Mouse (Mus musculus): ENCODE results near the gene Olfr181. TPM values are rescaled to one million over a fixed set of nuclear protein-coding genes. Genes with fewer than 3 reads are reported as not detected.

Gene Olfr181
- not detected in 2 replicates for polyA plus RNA-seq (2015; fragmentation: Nextera tagmentation; extraction: Ambion mirVana)

- no peak within 1 kb of the TSS for H3K4me2 ChIP-seq
- WGBS = 76% methylated on average over 1 of the region's 1 CpGs
- no peaks in the 10 kb centered on the region for H3K9me3 ChIP-seq
- no peak within 1 kb of the TSS for H3K4me3 ChIP-seq
- no peaks in the 10 kb centered on the region for H3K4me1 ChIP-seq (replicated peaks)
- H3K27ac ChIP-seq (replicated peaks) = no peak within 1 kb of the TSS
- ATAC-seq (ENCODE audit: low read depth) = no peak
- no peaks in the 10 kb centered on the region for H3K27me3 ChIP-seq
- H3K36me3 ChIP-seq = no peaks in the 10 kb centered on the region
- no peak within 1 kb of the TSS for H3K9ac ChIP-seq
Measured at GRCm38 (mm10) chr16:58928655-58929054, at the start of gene Olfr181. Gene Olfr181, minus strand, starts transcription at chr16:58928755.

GRCm38 (mm10) chr16:58929292-58929691 lies 737 bp upstream of the Olfr181 start, which contains the start of gene Olfr180:
Gene Olfr180, minus strand, starts transcription at chr16:58929392.
- Histone ChIP-seq H3K4me2 (no peak within 1 kb of the TSS), H3K9me3 (no peaks in the 10 kb centered on the region), H3K27ac (replicated peaks) (no peak within 1 kb of the TSS), H3K4me1 (replicated peaks) (no peaks in the 10 kb centered on the region), H3K4me3 (no peak within 1 kb of the TSS), H3K9ac (no peak within 1 kb of the TSS), H3K36me3 (no peaks in the 10 kb centered on the region), H3K27me3 (no peaks in the 10 kb centered on the region)
- 84% methylated on average over 4 of the region's 4 CpGs for WGBS
- no peak for ATAC-seq (ENCODE audit: low read depth)

GRCm38 (mm10) chr16:58891963-58892362 lies 36.6 kb downstream of the Olfr181 start, which contains the start of gene Olfr178:
Gene Olfr178, minus strand, starts transcription at chr16:58892063.
- Histone ChIP-seq H3K4me1 (replicated peaks) (no peaks in the 10 kb centered on the region), H3K27me3 (no peaks in the 10 kb centered on the region)

GRCm38 (mm10) chr16:58884416-58884815 lies 44.1 kb downstream of the Olfr181 start:
- no peak overlapping the region for H3K27ac ChIP-seq (replicated peaks)
- no peaks in the 10 kb centered on the region for H3K27me3 ChIP-seq
- no peak overlapping the region for H3K4me2 ChIP-seq
- no peaks in the 10 kb centered on the region for H3K36me3 ChIP-seq
- H3K9ac ChIP-seq = no peak overlapping the region
- 93% methylated on average over 2 of the region's 2 CpGs for WGBS
- no peak overlapping the region for H3K4me3 ChIP-seq
- no peak for ATAC-seq (ENCODE audit: low read depth)
- H3K9me3 ChIP-seq = no peaks in the 10 kb centered on the region
- no peaks in the 10 kb centered on the region for H3K4me1 ChIP-seq (replicated peaks)

More at GRCm38 (mm10) chr16:58891963-58892362, 36.6 kb downstream of the Olfr181 start, which contains the start of gene Olfr178:
- no peak within 1 kb of the TSS for H3K27ac ChIP-seq (replicated peaks)
- H3K4me3 ChIP-seq = no peak within 1 kb of the TSS
- WGBS = 90% methylated on average over 3 of the region's 3 CpGs
- no peaks in the 10 kb centered on the region for H3K36me3 ChIP-seq
- no peaks in the 10 kb centered on the region for H3K9me3 ChIP-seq
- H3K9ac ChIP-seq = no peak within 1 kb of the TSS
- H3K4me2 ChIP-seq = no peak within 1 kb of the TSS
- ATAC-seq (ENCODE audit: low read depth) = no peak

Other genes starting within 250 kb of the Olfr181 start
- gene Gpr15, start 209.7 kb downstream of the Olfr181 start, polyA plus RNA-seq (2015; fragmentation: Nextera tagmentation; extraction: Ambion mirVana) = not detected in 2 replicates
- 141 and 155 TPM in 2 replicates for gene Cldnd1, start 200.8 kb downstream of the Olfr181 start, polyA plus RNA-seq (2015; fragmentation: Nextera tagmentation; extraction: Ambion mirVana)
- gene Olfr172, start 165.6 kb downstream of the Olfr181 start, polyA plus RNA-seq (2015; fragmentation: Nextera tagmentation; extraction: Ambion mirVana) = not detected in 2 replicates
- not detected in 2 replicates for gene Olfr173, start 128.5 kb downstream of the Olfr181 start, polyA plus RNA-seq (2015; fragmentation: Nextera tagmentation; extraction: Ambion mirVana)
- not detected in 2 replicates for gene Olfr175-ps1, start 102.0 kb downstream of the Olfr181 start, polyA plus RNA-seq (2015; fragmentation: Nextera tagmentation; extraction: Ambion mirVana)
- gene Olfr177, start 54.0 kb downstream of the Olfr181 start, polyA plus RNA-seq (2015; fragmentation: Nextera tagmentation; extraction: Ambion mirVana) = not detected in 2 replicates
- gene Olfr178, start 36.7 kb downstream of the Olfr181 start, polyA plus RNA-seq (2015; fragmentation: Nextera tagmentation; extraction: Ambion mirVana) = not detected in 2 replicates
- gene Olfr180, start 637 bp upstream of the Olfr181 start, polyA plus RNA-seq (2015; fragmentation: Nextera tagmentation; extraction: Ambion mirVana) = not detected in 2 replicates
- gene Olfr183, start 66.6 kb upstream of the Olfr181 start, polyA plus RNA-seq (2015; fragmentation: Nextera tagmentation; extraction: Ambion mirVana) = not detected in 2 replicates
- not detected in 2 replicates for gene Olfr186, start 101.5 kb upstream of the Olfr181 start, polyA plus RNA-seq (2015; fragmentation: Nextera tagmentation; extraction: Ambion mirVana)
- gene Olfr187, start 111.0 kb upstream of the Olfr181 start, polyA plus RNA-seq (2015; fragmentation: Nextera tagmentation; extraction: Ambion mirVana) = not detected in 2 replicates
- not detected in 2 replicates for gene Olfr190, start 149.2 kb upstream of the Olfr181 start, polyA plus RNA-seq (2015; fragmentation: Nextera tagmentation; extraction: Ambion mirVana)
- not detected in 2 replicates for gene Olfr191, start 161.1 kb upstream of the Olfr181 start, polyA plus RNA-seq (2015; fragmentation: Nextera tagmentation; extraction: Ambion mirVana)
- not detected in 2 replicates for gene Olfr193, start 183.1 kb upstream of the Olfr181 start, polyA plus RNA-seq (2015; fragmentation: Nextera tagmentation; extraction: Ambion mirVana)
- gene Olfr194, start 192.3 kb upstream of the Olfr181 start, polyA plus RNA-seq (2015; fragmentation: Nextera tagmentation; extraction: Ambion mirVana) = not detected in 2 replicates
- not detected in 2 replicates for gene Olfr195, start 218.3 kb upstream of the Olfr181 start, polyA plus RNA-seq (2015; fragmentation: Nextera tagmentation; extraction: Ambion mirVana)
- gene Olfr196, start 241.7 kb upstream of the Olfr181 start, polyA plus RNA-seq (2015; fragmentation: Nextera tagmentation; extraction: Ambion mirVana) = not detected in 2 replicates